9 mouse cellular contexts compared by ENCODE assay signal in genomic region chr11:114679582-114679981, GRCm38 (mm10). TPM values are rescaled to one million over a fixed set of nuclear protein-coding genes. Genes with fewer than 3 reads are reported as not detected.
A peak's percentile ranks its signal among the peaks of the same experiment; 100 is the strongest.
DNase-seq lines count a peak whose midpoint lies in the region; TF ChIP-seq lines count a peak whose summit lies in the region.
"Had no signal": no experiment of that assay in that cellular context is flagged by ENCODE, and none has a peak within 500 bp of the region (broad histone marks: within the 10 kb centered on the region; RNA-seq: fewer than 3 reads in every experiment).

No protein-coding gene starts in this region.

- H3K4me3 ChIP-seq in spleen, adult 2 months (ENCODE audit: extremely low read depth, insufficient read depth, insufficient read length): no peak overlapping the region
- H3K4me3 ChIP-seq: limb, embryonic 15.5 days had no signal

- no peak for TF ChIP-seq POLR2A in spleen, adult 2 months (IDR thresholded peaks at IDR 0.05; ENCODE audit: low read depth, low read length)

- H3K27ac ChIP-seq in spleen, adult 2 months (ENCODE audit: insufficient read depth, low read length): peak overlapping the region; percentile 31; the same call in 1 of the 2 replicates
- H3K27ac ChIP-seq: limb, embryonic 15.5 days had no signal

- 0 out of 2 replicates have a peak, but pooled peaks cover 4% of the 10 kb centered on the region for H3K27me3 ChIP-seq in spleen, adult 2 months (ENCODE audit: control insufficient read depth, insufficient read depth, low read length)
- H3K27me3 ChIP-seq: limb, embryonic 15.5 days had no signal

- H3K4me1 ChIP-seq in spleen, adult 2 months (ENCODE audit: control insufficient read depth, insufficient read depth, insufficient read length): peaks cover 19% of the 10 kb centered on the region

- H3K36me3 ChIP-seq in spleen, adult 2 months (ENCODE audit: control insufficient read depth, insufficient read depth, low read length): no peaks in the 10 kb centered on the region
- H3K36me3 ChIP-seq: limb, embryonic 15.5 days had no signal

- DNase-seq in adrenal gland, postnatal 10 days: peak; percentile 63
- no peak for DNase-seq in adrenal gland, adult 18-20 months (ENCODE audit: low spot score in 2 of 2)
- no peak for DNase-seq in spleen, adult 2 months (ENCODE audit: low read depth in 1 of 2, low spot score in 2 of 2)
- DNase-seq in spleen, postnatal 4 days (ENCODE audit: low spot score in 2 of 2): no peak
- peak; percentile 49 to 70 for DNase-seq in kidney, postnatal 36 days
- no peak for DNase-seq in MN1 (ENCODE audit: low spot score)
- no peak for DNase-seq in right cerebral cortex, postnatal 36 days (ENCODE audit: low spot score in 2 of 2)
- no peak for DNase-seq in layer of hippocampus, postnatal 36 days

- 55% methylated on average over 8 of the region's 8 CpGs for WGBS in spleen, adult 2 months

- no peak for TF ChIP-seq CTCF in spleen, adult 2 months (IDR thresholded peaks at IDR 0.05; ENCODE audit: extremely low read depth, insufficient read depth, insufficient read length, insufficient replicate concordance)

RNA-seq across cellular contexts. Expression of gene Ttyh2, which starts 4.4 kb away (rescaled TPM):
- 10 to 100 TPM; 61.1 to 63.0 TPM for total RNA-seq in adrenal gland, postnatal 10 days (2021)
- total RNA-seq in adrenal gland, adult 18-20 months (2021): 10 to 100 TPM; 46.0 to 94.2 TPM
- polyA plus RNA-seq in spleen, adult 2 months (2012; rRNA removed): 18.0 and 19.2 TPM in 2 replicates
- 10 to 100 TPM; 29.5 to 30.6 TPM for total RNA-seq in layer of hippocampus, postnatal 36 days (2021)

RNA-seq across cellular contexts. Expression of gene Rpl38, which starts 11.3 kb away (rescaled TPM):
- 1,000 to 10,000 TPM; 1,144 to 1,253 TPM for total RNA-seq in adrenal gland, postnatal 10 days (2021)
- 1,000 to 10,000 TPM; 1,092 to 1,268 TPM for total RNA-seq in adrenal gland, adult 18-20 months (2021)
- 360 and 414 TPM in 2 replicates for polyA plus RNA-seq in spleen, adult 2 months (2012; rRNA removed)
- total RNA-seq in layer of hippocampus, postnatal 36 days (2021): 100 to 1,000 TPM; 846 to 926 TPM

RNA-seq across cellular contexts. Expression of gene Dnaic2, which starts 47.6 kb away (rescaled TPM):
- total RNA-seq in adrenal gland, postnatal 10 days (2021): under 1 TPM; 0.55 to 0.57 TPM
- total RNA-seq in adrenal gland, adult 18-20 months (2021): under 1 TPM; 0.19 to 0.50 TPM
- polyA plus RNA-seq in spleen, adult 2 months (2012; rRNA removed): 0.39 and 0.66 TPM in 2 replicates
- 1 to 10 TPM in 1 of 2 experiments, under 1 TPM in 1; 0.99 to 1.9 TPM for total RNA-seq in layer of hippocampus, postnatal 36 days (2021)

Comparison
In these comparisons a context has a peak if more than half of its experiments do, and no peak if none do; other contexts are left out.
1. DNase-seq: peak in adrenal gland, postnatal 10 days (single experiment) and kidney, postnatal 36 days (2 of 2); none in adrenal gland, adult 18-20 months (0 of 2), spleen, adult 2 months (0 of 2), spleen, postnatal 4 days (0 of 2), MN1 (single experiment), right cerebral cortex, postnatal 36 days (0 of 2) and layer of hippocampus, postnatal 36 days (0 of 2).